Mouse (Mus musculus): ENCODE measurements around the gene Pin1.

GRCm38 (mm10) chr9:20703832-20704380, 52.0 kb downstream of the Pin1 start:
- TF ChIP-seq GATA1 (IDR thresholded peaks at IDR 0.05; ENCODE audit: low read length) (no peak), TAL1 (IDR thresholded peaks at IDR 0.05; ENCODE audit: low read length) (no peak)
